Mouse (Mus musculus): Measurements from ENCODE around the gene Mrps34. TPM values are rescaled to one million over a fixed set of nuclear protein-coding genes. Genes with fewer than 3 reads are reported as not detected.
A peak's percentile ranks its signal among the peaks of the same experiment; 100 is the strongest.
"Not testable (repeated sequence)": the region's sequence is repeated elsewhere in the genome, so short reads cannot be mapped to it uniquely, and the experiment has no call there.

Mrps34 gene
- polyA plus RNA-seq, 1 experiment from 2014 or later: 93.0 TPM

GRCm38 (mm10) chr17:24903767-24904166, 8.9 kb downstream of the Mrps34 start:
- Histone ChIP-seq H3K27me3 (no peaks in the 10 kb centered on the region), H3K36me3 (peaks cover 100% of the 10 kb centered on the region), H3K4me3 (no peak overlapping the region), H3K9me3 (no peaks in the 10 kb centered on the region), H3K9ac (no peak overlapping the region), H3K4me1 (no peaks in the 10 kb centered on the region), H3K4me2 (no peak overlapping the region), H3K27ac (no peak overlapping the region)
- no peak for ATAC-seq (ENCODE audit: insufficient number of reproducible peaks, insufficient read depth, low FRiP score, low TSS enrichment, low read depth)
- WGBS: 93% methylated on average over 9 of the region's 9 CpGs

GRCm38 (mm10) chr17:24907591-24907990, 12.7 kb downstream of the Mrps34 start:
- H3K27ac ChIP-seq: no peak overlapping the region
- no peaks in the 10 kb centered on the region for H3K4me1 ChIP-seq
- H3K4me3 ChIP-seq: no peak overlapping the region
- no peaks in the 10 kb centered on the region for H3K9me3 ChIP-seq
- H3K36me3 ChIP-seq: peaks cover 100% of the 10 kb centered on the region
- 95% methylated on average over 2 of the region's 2 CpGs for WGBS
- no peaks in the 10 kb centered on the region for H3K27me3 ChIP-seq
- no peak overlapping the region for H3K9ac ChIP-seq
- no peak overlapping the region for H3K4me2 ChIP-seq
- no peak for ATAC-seq (ENCODE audit: insufficient number of reproducible peaks, insufficient read depth, low FRiP score, low TSS enrichment, low read depth)

GRCm38 (mm10) chr17:24913984-24914383, 19.1 kb downstream of the Mrps34 start:
- Histone ChIP-seq H3K9ac (no peak overlapping the region), H3K27me3 (no peaks in the 10 kb centered on the region), H3K36me3 (peaks cover 98% of the 10 kb centered on the region), H3K4me2 (no peak overlapping the region), H3K4me1 (no peaks in the 10 kb centered on the region), H3K4me3 (no peak overlapping the region), H3K27ac (no peak overlapping the region), H3K9me3 (no peaks in the 10 kb centered on the region)
- ATAC-seq (ENCODE audit: insufficient number of reproducible peaks, insufficient read depth, low FRiP score, low TSS enrichment, low read depth): no peak

GRCm38 (mm10) chr17:24923246-24923645, 28.3 kb downstream of the Mrps34 start:
- WGBS: 93% methylated on average over 1 of the region's 1 CpGs

GRCm38 (mm10) chr17:24929506-24929905, 34.6 kb downstream of the Mrps34 start:
- Histone ChIP-seq H3K4me2 (no peak overlapping the region), H3K4me3 (no peak overlapping the region), H3K9ac (no peak overlapping the region), H3K9me3 (no peaks in the 10 kb centered on the region), H3K36me3 (peaks cover 43% of the 10 kb centered on the region), H3K27ac (no peak overlapping the region), H3K4me1 (peaks cover 10% of the 10 kb centered on the region), H3K27me3 (no peaks in the 10 kb centered on the region)
- ATAC-seq (ENCODE audit: insufficient number of reproducible peaks, insufficient read depth, low FRiP score, low TSS enrichment, low read depth): no peak
- WGBS: 100% methylated on average over 1 of the region's 1 CpGs

More at GRCm38 (mm10) chr17:24923246-24923645, 28.3 kb downstream of the Mrps34 start:
- H3K27me3 ChIP-seq: no peaks in the 10 kb centered on the region
- H3K9ac ChIP-seq: no peak overlapping the region
- H3K36me3 ChIP-seq: peaks cover 95% of the 10 kb centered on the region
- no peak overlapping the region for H3K4me2 ChIP-seq
- no peaks in the 10 kb centered on the region for H3K9me3 ChIP-seq
- ATAC-seq (ENCODE audit: insufficient number of reproducible peaks, insufficient read depth, low FRiP score, low TSS enrichment, low read depth): no peak
- H3K27ac ChIP-seq: no peak overlapping the region
- no peaks in the 10 kb centered on the region for H3K4me1 ChIP-seq
- no peak overlapping the region for H3K4me3 ChIP-seq

- H3K27ac ChIP-seq: no peak overlapping the region
- H3K4me2 ChIP-seq: no peak overlapping the region
- H3K27me3 ChIP-seq: no peaks in the 10 kb centered on the region
- 90% methylated on average over 4 of the region's 4 CpGs for WGBS
- H3K9ac ChIP-seq: no peak overlapping the region
- H3K9me3 ChIP-seq: no peaks in the 10 kb centered on the region
- H3K4me3 ChIP-seq: no peak overlapping the region
- peaks cover 24% of the 10 kb centered on the region for H3K4me1 ChIP-seq
- H3K36me3 ChIP-seq: peaks cover 16% of the 10 kb centered on the region
- ATAC-seq (ENCODE audit: insufficient number of reproducible peaks, insufficient read depth, low FRiP score, low TSS enrichment, low read depth): no peak
Observed at GRCm38 (mm10) chr17:24932431-24932830, 37.5 kb downstream of the Mrps34 start.

- Histone ChIP-seq H3K27ac (no peak overlapping the region), H3K9me3 (no peaks in the 10 kb centered on the region), H3K4me1 (peaks cover 24% of the 10 kb centered on the region), H3K4me3 (no peak overlapping the region), H3K36me3 (peaks cover 10% of the 10 kb centered on the region), H3K27me3 (no peaks in the 10 kb centered on the region), H3K4me2 (no peak overlapping the region), H3K9ac (no peak overlapping the region)
- 91% methylated on average over 4 of the region's 4 CpGs for WGBS
- no peak for ATAC-seq (ENCODE audit: insufficient number of reproducible peaks, insufficient read depth, low FRiP score, low TSS enrichment, low read depth)
Observed at GRCm38 (mm10) chr17:24933163-24933562, 38.2 kb downstream of the Mrps34 start.

GRCm38 (mm10) chr17:24934926-24935325, 40.0 kb downstream of the Mrps34 start:
- Histone ChIP-seq H3K4me2 (peak overlapping the region; percentile 73), H3K9me3 (no peaks in the 10 kb centered on the region), H3K9ac (peak overlapping the region; percentile 94), H3K36me3 (peaks cover 4% of the 10 kb centered on the region; the same call in 1 of the 2 replicates), H3K27ac (no peak overlapping the region), H3K4me1 (peaks cover 24% of the 10 kb centered on the region), H3K4me3 (peak overlapping the region; percentile 95), H3K27me3 (no peaks in the 10 kb centered on the region)
- ATAC-seq (ENCODE audit: insufficient number of reproducible peaks, insufficient read depth, low FRiP score, low TSS enrichment, low read depth): no peak
- 79% methylated on average over 4 of the region's 4 CpGs for WGBS

- H3K4me3 ChIP-seq: peak overlapping the region; percentile 95
- H3K27ac ChIP-seq: no peak overlapping the region
- peak overlapping the region; percentile 94 for H3K9ac ChIP-seq
- no peaks in the 10 kb centered on the region for H3K9me3 ChIP-seq
- no peaks in the 10 kb centered on the region for H3K27me3 ChIP-seq
- H3K36me3 ChIP-seq: peaks cover 4% of the 10 kb centered on the region; the same call in 1 of the 2 replicates
- ATAC-seq (ENCODE audit: insufficient number of reproducible peaks, insufficient read depth, low FRiP score, low TSS enrichment, low read depth): no peak
- peak overlapping the region; percentile 73 for H3K4me2 ChIP-seq
- peaks cover 24% of the 10 kb centered on the region for H3K4me1 ChIP-seq
Observed at GRCm38 (mm10) chr17:24935666-24936065, 40.8 kb downstream of the Mrps34 start.

GRCm38 (mm10) chr17:24936259-24937237, 41.6 kb downstream of the Mrps34 start, which contains the start of gene Mapk8ip3:
Gene Mapk8ip3 (minus strand): TSS chr17:24936977.
- peak; percentile 90 for ATAC-seq (ENCODE audit: insufficient number of reproducible peaks, insufficient read depth, low FRiP score, low TSS enrichment, low read depth)
- H3K36me3 ChIP-seq: peaks cover 1% of the 10 kb centered on the region; the same call in 1 of the 2 replicates
- under 1% methylated on average over 78 of the region's 78 CpGs for WGBS

GRCm38 (mm10) chr17:24937266-24937665, 42.4 kb downstream of the Mrps34 start:
- Histone ChIP-seq H3K4me3 (peak overlapping the region; percentile 95), H3K36me3 (0 out of 2 replicates have a peak, but pooled peaks cover 3% of the 10 kb centered on the region), H3K27ac (peak overlapping the region; percentile 80), H3K27me3 (no peaks in the 10 kb centered on the region), H3K4me2 (peak overlapping the region; percentile 73), H3K4me1 (peaks cover 24% of the 10 kb centered on the region), H3K9me3 (no peaks in the 10 kb centered on the region), H3K9ac (peak overlapping the region; percentile 94)
- WGBS: 49% methylated on average over 6 of the region's 6 CpGs
- no peak for ATAC-seq (ENCODE audit: insufficient number of reproducible peaks, insufficient read depth, low FRiP score, low TSS enrichment, low read depth)

More at GRCm38 (mm10) chr17:24936259-24937237, 41.6 kb downstream of the Mrps34 start, which contains the start of gene Mapk8ip3:
- Histone ChIP-seq H3K27me3 (no peaks in the 10 kb centered on the region), H3K9me3 (no peaks in the 10 kb centered on the region), H3K9ac (peak within 1 kb of the TSS; percentile 94), H3K4me3 (peak within 1 kb of the TSS; percentile 95), H3K27ac (peak within 1 kb of the TSS; percentile 80), H3K4me2 (peak within 1 kb of the TSS; percentile 73), H3K4me1 (peaks cover 24% of the 10 kb centered on the region)

GRCm38 (mm10) chr17:24942453-24942852, 47.5 kb downstream of the Mrps34 start:
- not testable (repeated sequence) for H3K4me1 ChIP-seq; H3K9me3 ChIP-seq; ATAC-seq (ENCODE audit: insufficient number of reproducible peaks, insufficient read depth, low FRiP score, low TSS enrichment, low read depth); H3K9ac ChIP-seq; H3K27me3 ChIP-seq; H3K4me3 ChIP-seq; H3K4me2 ChIP-seq; H3K27ac ChIP-seq
- peaks cover 47% of the 10 kb centered on the region for H3K36me3 ChIP-seq
- WGBS: 18% methylated on average over 2 of the region's 2 CpGs
